Mouse (Mus musculus) G1E-ER4 (cell line): ENCODE results near the gene Zfp346. TPM values are rescaled to one million over a fixed set of nuclear protein-coding genes. Genes with fewer than 3 reads are reported as not detected.

ENCODE experiments used
- GATA1 ChIP-seq: IDR thresholded peaks from one replicate; pipeline ENCODE4 v1.8.0; 2012; ENCODE audit warnings: low read length, inconsistent platforms
- polyA plus RNA-seq: library from polyadenylated mRNA; stranded (reverse); fragments of >175 nt; gene quantifications from 2 replicates; pipeline ENCODE4 v1.2.3, GENCODE M21; 2012

Gene Zfp346
- polyA plus RNA-seq, 1 experiment = 16.8 TPM

GRCm38 (mm10) chr13:55172336-55172770 is 67.2 kb downstream of the Zfp346 start:
- no peak for TF ChIP-seq GATA1

- TF ChIP-seq GATA1 = no peak
Measured at GRCm38 (mm10) chr13:55174347-55174746, 69.2 kb downstream of the Zfp346 start.

- TF ChIP-seq GATA1 = no peak
Measured at GRCm38 (mm10) chr13:55176265-55176664, 71.2 kb downstream of the Zfp346 start.

- no peak for TF ChIP-seq GATA1
Measured at GRCm38 (mm10) chr13:55177903-55178496, 72.9 kb downstream of the Zfp346 start.

GRCm38 (mm10) chr13:55178556-55178955 is 73.4 kb downstream of the Zfp346 start:
- no peak for TF ChIP-seq GATA1

- TF ChIP-seq GATA1 = no peak
Measured at GRCm38 (mm10) chr13:55179591-55179990, 74.5 kb downstream of the Zfp346 start.

GRCm38 (mm10) chr13:55181786-55182172 is 76.7 kb downstream of the Zfp346 start:
- TF ChIP-seq GATA1 = no peak

- TF ChIP-seq GATA1 = no peak
Measured at GRCm38 (mm10) chr13:55182173-55182894, 77.2 kb downstream of the Zfp346 start.

- TF ChIP-seq GATA1 = no peak
Measured at GRCm38 (mm10) chr13:55183382-55183781, 78.3 kb downstream of the Zfp346 start.

Other genes with a start within 250 kb of the Zfp346 start
- gene Unc5a, start 155.9 kb upstream of the Zfp346 start, polyA plus RNA-seq = not detected in 2 replicates
- not detected in 2 replicates for gene Hk3, start 83.9 kb upstream of the Zfp346 start, polyA plus RNA-seq
- 3.9 and 5.7 TPM in 2 replicates for gene Uimc1, start 5.0 kb upstream of the Zfp346 start, polyA plus RNA-seq
- not detected in 2 replicates for gene Gm17617, start 28.2 kb downstream of the Zfp346 start, polyA plus RNA-seq
- gene Fgfr4, start 47.3 kb downstream of the Zfp346 start, polyA plus RNA-seq = not detected in 2 replicates
- gene Nsd1, start 104.5 kb downstream of the Zfp346 start, polyA plus RNA-seq = 13.7 and 14.1 TPM in 2 replicates
- gene Prelid1, start 215.2 kb downstream of the Zfp346 start, polyA plus RNA-seq = 485 and 727 TPM in 2 replicates
- gene Rab24, start 216.6 kb downstream of the Zfp346 start, polyA plus RNA-seq = 107 and 132 TPM in 2 replicates
- 10.1 and 10.8 TPM in 2 replicates for gene Mxd3, start 224.5 kb downstream of the Zfp346 start, polyA plus RNA-seq